ENCODE assay signal across 22 mouse cellular contexts in genomic region chr14:70833238-70833637, GRCm38 (mm10).
DNase-seq lines count a peak whose midpoint lies in the region; ATAC-seq and TF ChIP-seq lines count a peak whose summit lies in the region.
"Had no signal": no experiment of that assay in that cellular context is flagged by ENCODE, and none has a peak within 500 bp of the region (broad histone marks: within the 10 kb centered on the region; RNA-seq: fewer than 3 reads in every experiment).

No protein-coding gene starts in this region.

- H3K4me3 ChIP-seq in heart, embryonic 13.5 days: no peak overlapping the region
- H3K4me3 ChIP-seq in heart, adult 2 months: no peak overlapping the region
- no peak overlapping the region for H3K4me3 ChIP-seq in kidney, adult 2 months (ENCODE audit: insufficient read depth, low read depth, low read length)
- no peak overlapping the region for H3K4me3 ChIP-seq in kidney, embryonic 14.5 days (ENCODE audit: low read length)
- H3K4me3 ChIP-seq: embryonic facial prominence, embryonic 12.5 days; erythroblast, embryonic 14.5 days; hindbrain, embryonic 12.5 days; layer of hippocampus, adult 2 months; midbrain, embryonic 13.5 days; neural tube, embryonic 13.5 days had no signal

- no peak for TF ChIP-seq CTCF in heart, adult 2 months (IDR thresholded peaks at IDR 0.05)
- TF ChIP-seq CTCF in kidney, adult 2 months (conservative IDR thresholded peaks at IDR 0.05; ENCODE audit: insufficient read depth, insufficient read length, low read depth, low read length): no peak

- 20% methylated on average over 5 of the region's 5 CpGs for WGBS in heart, embryonic 13.5 days
- WGBS in heart, adult 2 months: 42% methylated on average over 5 of the region's 5 CpGs
- 21% methylated on average over 5 of the region's 5 CpGs for WGBS in kidney, adult 2 months
- WGBS in kidney, embryonic 14.5 days: 18% methylated on average over 5 of the region's 5 CpGs

- DNase-seq in embryo, embryonic 11 days: peak; percentile 19
- no peak for DNase-seq in embryo, embryonic 10.5 days (ENCODE audit: low spot score)
- no peak for DNase-seq in heart, adult 2 months
- DNase-seq in kidney, adult 2 months: peak; percentile 57
- peak; percentile 56 for DNase-seq in yolk sac, embryonic 10.5 days (ENCODE audit: low spot score)
- no peak for DNase-seq in neural tube, embryonic 10.5 days (ENCODE audit: extremely low spot score, low spot score)
- DNase-seq: adrenal gland, adult 8-10 months; cerebellum, adult 8-10 months; gastrocnemius, postnatal 10 days; heart, adult 11 months; layer of hippocampus, postnatal 36 days; lung, postnatal 10 days; right cerebral cortex, adult 18-20 months had no signal

- H3K79me2 ChIP-seq in heart, adult 2 months (replicated peaks; ENCODE audit: control insufficient read depth, insufficient read depth, low read length): no peaks in the 10 kb centered on the region

- no peak overlapping the region for H3K27ac ChIP-seq in heart, embryonic 13.5 days (replicated peaks)
- H3K27ac ChIP-seq in heart, adult 2 months: no peak overlapping the region
- H3K27ac ChIP-seq in kidney, adult 2 months (ENCODE audit: insufficient read depth, low read depth, low read length): no peak overlapping the region
- no peak overlapping the region for H3K27ac ChIP-seq in kidney, embryonic 14.5 days (ENCODE audit: low read depth, low read length)
- H3K27ac ChIP-seq: embryonic facial prominence, embryonic 12.5 days; hindbrain, embryonic 12.5 days; layer of hippocampus, adult 2 months; midbrain, embryonic 13.5 days; neural tube, embryonic 13.5 days; stomach, postnatal 0 days had no signal

- no peaks in the 10 kb centered on the region for H3K36me3 ChIP-seq in heart, embryonic 13.5 days
- H3K36me3 ChIP-seq in heart, adult 2 months (ENCODE audit: control insufficient read depth, insufficient read depth, low read length): no peaks in the 10 kb centered on the region
- no peaks in the 10 kb centered on the region for H3K36me3 ChIP-seq in kidney, adult 2 months (ENCODE audit: control insufficient read depth, insufficient read depth, low read length)
- H3K36me3 ChIP-seq in kidney, embryonic 14.5 days (ENCODE audit: control insufficient read depth, insufficient read depth, low read length): no peaks in the 10 kb centered on the region
- H3K36me3 ChIP-seq: embryonic facial prominence, embryonic 12.5 days; hindbrain, embryonic 12.5 days; midbrain, embryonic 13.5 days; neural tube, embryonic 13.5 days had no signal

- no peak overlapping the region for H3K9ac ChIP-seq in heart, embryonic 13.5 days
- no peak overlapping the region for H3K9ac ChIP-seq in heart, adult 2 months (ENCODE audit: low read depth, low read length)
- H3K9ac ChIP-seq in kidney, embryonic 14.5 days (ENCODE audit: low read depth, low read length): no peak overlapping the region
- H3K9ac ChIP-seq: embryonic facial prominence, embryonic 12.5 days; hindbrain, embryonic 12.5 days; midbrain, embryonic 13.5 days; neural tube, embryonic 13.5 days had no signal

- TF ChIP-seq POLR2A in heart, adult 2 months (IDR thresholded peaks at IDR 0.05; ENCODE audit: insufficient read depth, low read depth, low read length): no peak
- no peak for TF ChIP-seq POLR2A in kidney, adult 2 months (IDR thresholded peaks at IDR 0.05; ENCODE audit: low read depth, low read length)

- intact Hi-C loops in heart, adult 2 months (cut with DNase I): no loop called here

- H3K27me3 ChIP-seq in heart, embryonic 13.5 days (replicated peaks): peaks cover 31% of the 10 kb centered on the region
- H3K27me3 ChIP-seq in heart, adult 2 months (ENCODE audit: control insufficient read depth, insufficient read depth, low read length): no peaks in the 10 kb centered on the region
- no peaks in the 10 kb centered on the region for H3K27me3 ChIP-seq in kidney, adult 2 months (replicated peaks; ENCODE audit: control insufficient read depth, insufficient read depth, low read length)
- no peaks in the 10 kb centered on the region for H3K27me3 ChIP-seq in kidney, embryonic 14.5 days (ENCODE audit: control insufficient read depth, insufficient read depth, low read length)
- H3K27me3 ChIP-seq: embryonic facial prominence, embryonic 12.5 days; hindbrain, embryonic 12.5 days; midbrain, embryonic 13.5 days; neural tube, embryonic 13.5 days had no signal

- no peaks in the 10 kb centered on the region for H3K9me3 ChIP-seq in heart, embryonic 13.5 days
- H3K9me3 ChIP-seq in kidney, embryonic 14.5 days (ENCODE audit: control insufficient read depth, low read length): no peaks in the 10 kb centered on the region; the same call in 1 of the 2 replicates
- H3K9me3 ChIP-seq: embryonic facial prominence, embryonic 12.5 days; hindbrain, embryonic 12.5 days; midbrain, embryonic 13.5 days; neural tube, embryonic 13.5 days had no signal

- peak overlapping the region; percentile 57 for H3K4me2 ChIP-seq in heart, embryonic 13.5 days
- no peak overlapping the region for H3K4me2 ChIP-seq in kidney, embryonic 14.5 days (replicated peaks; ENCODE audit: low read depth, low read length)
- H3K4me2 ChIP-seq: embryonic facial prominence, embryonic 12.5 days; hindbrain, embryonic 12.5 days; midbrain, embryonic 13.5 days; neural tube, embryonic 13.5 days had no signal

- H3K4me1 ChIP-seq in heart, embryonic 13.5 days: peaks cover 12% of the 10 kb centered on the region
- no peaks in the 10 kb centered on the region for H3K4me1 ChIP-seq in heart, adult 2 months (ENCODE audit: control insufficient read depth, insufficient read depth, low read length)
- peaks cover 8% of the 10 kb centered on the region for H3K4me1 ChIP-seq in kidney, adult 2 months (ENCODE audit: control insufficient read depth, insufficient read depth, low read length)
- H3K4me1 ChIP-seq in kidney, embryonic 14.5 days (ENCODE audit: control insufficient read depth, insufficient read depth, low read length): no peaks in the 10 kb centered on the region

- ATAC-seq in heart, embryonic 13.5 days (ENCODE audit: extremely low read depth, insufficient number of reproducible peaks, low FRiP score, low TSS enrichment): no peak
- ATAC-seq in kidney, embryonic 14.5 days (ENCODE audit: low FRiP score, low TSS enrichment): no peak
- ATAC-seq: midbrain, embryonic 13.5 days had no signal

- no peak for TF ChIP-seq EP300 in heart, adult 2 months (IDR thresholded peaks at IDR 0.05; ENCODE audit: insufficient read depth, low read depth, low read length)

Comparison
In these comparisons a context has a peak if more than half of its experiments do, and no peak if none do; other contexts are left out.
1. DNase-seq: peak in embryo, embryonic 11 days (single experiment), kidney, adult 2 months (single experiment) and yolk sac, embryonic 10.5 days (single experiment); none in embryo, embryonic 10.5 days (single experiment), heart, adult 2 months (0 of 2) and neural tube, embryonic 10.5 days (single experiment).